Mouse (Mus musculus) cerebellum, adult (tissue): ENCODE results near the gene Rxfp4.
"Not testable (repeated sequence)": the region's sequence is repeated elsewhere in the genome, so short reads cannot be mapped to it uniquely, and the experiment has no call there.

Experiments used
- ATAC-seq: cut with Nextera tagmentation; 2 replicates; pipeline ENCODE4 v1.9.2; 2017; ENCODE audit warnings: mild to moderate bottlenecking, moderate library complexity, mixed read lengths; ENCODE audit not compliant: insufficient number of reproducible peaks, low FRiP score, low TSS enrichment

Gene Rxfp4

DNA sequence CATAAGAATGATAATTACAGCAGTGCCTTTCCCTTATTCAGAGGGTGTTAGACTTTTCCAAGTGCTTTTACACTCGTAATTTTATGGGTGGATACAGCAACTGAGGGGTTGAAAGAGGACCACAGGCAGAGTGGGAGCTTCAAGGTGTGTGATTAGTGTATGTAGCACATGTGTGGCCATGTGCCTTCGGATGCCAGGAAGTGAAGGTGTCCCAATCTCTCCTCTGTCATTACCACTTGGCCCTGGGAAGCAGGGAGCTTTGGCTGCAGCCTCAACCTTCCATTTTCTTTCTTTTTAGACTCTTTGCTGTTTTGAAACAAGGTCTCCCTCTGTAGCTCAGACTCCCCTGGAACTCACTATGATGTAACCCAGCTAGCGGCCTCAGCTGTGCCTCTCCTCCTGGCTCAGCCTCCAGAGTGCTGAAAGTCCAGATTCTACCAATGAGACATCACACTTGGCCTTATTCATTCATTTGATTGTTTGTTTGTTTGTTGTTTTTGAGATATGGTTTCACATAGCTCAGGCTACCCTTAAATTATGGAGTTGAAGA lies 35.9 kb downstream of the Rxfp4 start:
- ATAC-seq: no peak

DNA sequence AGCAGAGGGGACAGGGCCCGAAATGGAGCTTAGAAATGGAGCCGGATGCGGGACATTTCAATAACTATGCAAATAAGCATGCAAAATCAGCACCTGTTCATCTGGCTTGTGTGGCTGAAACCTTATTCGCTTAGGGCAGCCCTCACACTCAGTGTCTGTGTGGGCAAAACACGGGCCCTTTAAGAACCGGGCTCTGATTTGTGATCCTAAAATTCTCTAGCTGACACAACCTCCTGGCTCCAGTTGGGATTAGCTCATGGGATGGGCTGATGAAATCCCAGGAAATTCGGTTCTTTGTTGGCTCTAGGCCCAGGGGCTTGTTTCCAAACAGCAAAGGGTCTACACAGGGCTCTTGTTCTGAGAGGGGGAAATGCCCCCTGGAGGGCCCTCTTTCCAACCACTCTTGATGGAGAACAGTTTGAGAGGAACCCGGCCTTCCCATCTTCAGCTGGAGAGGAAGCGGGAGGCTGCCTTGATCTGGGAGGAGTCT lies 37.0 kb downstream of the Rxfp4 start:
- peak; percentile 71; the same call in 1 of the 2 replicates for ATAC-seq

DNA sequence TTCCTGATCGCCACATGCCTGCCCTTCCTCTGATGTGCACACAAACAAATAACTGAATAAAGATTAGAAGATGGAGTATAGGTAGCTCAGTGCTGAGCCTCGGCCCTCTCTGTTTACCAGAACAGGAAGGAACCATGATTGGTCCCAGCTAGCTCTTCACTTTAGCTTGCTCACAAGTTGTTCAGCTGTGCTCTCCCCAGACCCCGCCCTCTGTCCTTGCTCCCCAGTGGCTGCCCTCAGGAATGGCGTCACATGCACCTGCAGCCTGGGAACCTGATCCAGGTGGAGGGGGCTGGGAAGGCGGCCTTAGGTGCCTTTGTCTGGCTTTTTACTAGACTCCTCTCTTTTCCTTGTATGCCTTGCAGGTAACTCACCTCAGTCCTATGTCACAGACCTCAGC lies 37.8 kb downstream of the Rxfp4 start:
- no peak; the same call in 1 of the 2 replicates for ATAC-seq

DNA sequence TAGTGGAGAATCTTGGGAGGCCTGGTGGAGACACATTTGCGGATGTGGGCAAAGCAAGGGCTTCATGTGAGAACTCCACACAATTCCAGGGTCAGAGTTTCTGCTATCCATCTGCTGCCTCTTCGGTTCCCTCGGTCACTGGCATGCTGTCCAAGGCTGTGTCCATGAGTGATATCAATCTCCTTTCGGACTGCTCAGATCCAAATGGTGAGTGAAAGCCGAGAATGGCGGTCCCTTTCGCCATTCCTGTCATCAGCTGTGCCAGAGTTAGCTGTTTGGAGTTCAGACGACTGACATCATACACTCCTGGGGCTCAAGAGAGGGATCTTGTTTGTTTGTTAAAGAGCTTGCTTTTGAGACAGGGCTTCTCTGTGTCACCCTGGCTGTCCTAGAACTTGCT lies 38.5 kb downstream of the Rxfp4 start:
- no peak for ATAC-seq

DNA sequence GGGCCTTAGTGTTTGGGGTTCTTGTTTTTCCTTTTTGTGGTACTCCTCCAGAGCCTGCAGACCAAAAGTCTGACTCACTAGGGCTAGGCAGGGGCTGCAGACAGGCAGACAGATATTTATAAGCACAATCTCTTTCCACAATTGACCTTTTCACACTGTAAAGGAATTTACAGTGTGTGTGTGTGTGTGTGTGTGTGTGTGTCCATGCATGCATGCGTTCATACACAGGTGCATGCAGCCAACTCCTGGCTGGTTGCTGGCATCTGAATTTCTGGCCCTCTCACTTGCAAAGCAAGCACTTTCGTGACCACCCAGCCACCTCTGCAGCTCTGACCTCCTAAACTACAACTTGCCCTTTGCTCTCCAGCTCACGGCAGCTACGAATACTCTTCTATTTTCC lies 43.9 kb downstream of the Rxfp4 start:
- no peak for ATAC-seq

DNA sequence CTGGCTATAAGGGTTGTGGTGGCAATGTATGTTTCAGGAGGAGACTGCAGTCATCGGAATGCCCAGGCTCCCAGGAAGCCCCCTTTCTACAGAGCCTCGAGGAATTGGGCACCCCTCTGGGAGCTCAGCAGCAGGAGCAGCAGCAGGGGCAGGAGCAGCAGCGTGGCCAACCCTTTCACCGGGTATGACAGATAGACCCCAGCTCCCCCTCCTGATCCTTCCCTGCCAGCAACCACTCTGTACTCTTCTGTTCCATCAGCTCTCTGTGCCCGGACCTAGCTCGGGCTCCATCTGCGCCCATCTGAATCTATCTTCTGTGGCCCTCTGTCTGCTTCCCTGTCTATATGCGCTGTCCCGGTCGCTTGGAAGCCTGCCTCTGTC lies 45.2 kb downstream of the Rxfp4 start:
- ATAC-seq: peak; percentile 51; the same call in 1 of the 2 replicates

DNA sequence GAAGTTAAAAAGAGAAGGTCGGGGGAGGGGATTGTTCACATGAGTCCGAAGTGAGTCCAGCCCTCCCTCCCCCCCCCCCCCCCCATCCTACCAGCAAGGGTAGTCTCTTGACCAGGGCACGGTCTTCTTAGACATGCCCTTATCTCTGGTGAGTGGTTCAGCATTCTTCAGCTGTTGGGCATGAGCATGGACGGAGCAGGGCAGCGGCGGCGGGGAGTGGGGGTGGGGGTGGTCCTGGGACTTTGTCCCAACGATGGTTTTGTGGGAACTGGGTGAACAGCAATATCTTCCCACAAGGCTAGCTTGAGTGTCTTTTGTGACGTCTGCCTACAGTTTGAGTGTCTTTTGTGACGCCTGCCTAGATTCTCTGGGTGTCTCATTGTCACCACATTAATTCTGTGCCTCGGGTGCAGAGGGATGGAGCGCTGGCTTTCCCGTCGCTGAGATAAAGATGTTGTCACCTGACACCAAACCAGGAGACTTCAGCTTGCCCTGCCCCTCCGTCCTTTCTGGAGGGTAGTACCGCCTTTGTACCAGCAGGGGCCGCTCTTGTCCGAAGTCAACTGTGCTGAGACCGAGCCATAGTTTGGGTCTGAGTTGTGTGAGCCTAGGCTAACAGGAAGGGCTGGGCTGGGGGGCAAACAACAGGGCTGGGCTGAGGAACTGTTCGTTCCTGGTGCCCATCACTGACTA lies 45.7 kb downstream of the Rxfp4 start:
- peak; percentile 90 for ATAC-seq

DNA sequence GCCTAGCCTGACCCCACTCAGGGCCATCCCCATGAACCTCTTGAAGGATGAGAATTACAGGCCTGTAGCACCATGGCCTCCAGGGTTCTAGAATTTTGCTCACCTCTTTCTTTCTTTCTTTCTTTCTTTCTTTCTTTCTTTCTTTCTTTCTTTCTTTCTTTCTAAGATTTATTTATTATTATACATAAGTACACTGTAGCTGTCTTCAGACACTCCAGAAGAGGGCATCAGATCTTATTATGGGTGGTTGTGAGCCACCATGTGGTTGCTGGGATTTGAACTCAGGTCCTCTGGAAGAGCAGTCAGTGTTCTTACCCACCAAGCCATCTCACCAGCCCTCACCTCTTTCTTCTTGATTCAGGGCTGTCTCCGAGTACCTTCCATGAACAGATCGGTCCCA lies 47.3 kb downstream of the Rxfp4 start, which contains the start of gene Arhgef2:
Gene Arhgef2, plus strand, starts transcription at position 301 of the 400 bp plus-strand sequence.
- ATAC-seq: not testable (repeated sequence)

GRCm38 (mm10) chr3:88604863-88605262 lies 48.1 kb downstream of the Rxfp4 start:
- no peak for ATAC-seq

- ATAC-seq: no peak
Measured at GRCm38 (mm10) chr3:88603714-88604161, 49.2 kb downstream of the Rxfp4 start.

DNA sequence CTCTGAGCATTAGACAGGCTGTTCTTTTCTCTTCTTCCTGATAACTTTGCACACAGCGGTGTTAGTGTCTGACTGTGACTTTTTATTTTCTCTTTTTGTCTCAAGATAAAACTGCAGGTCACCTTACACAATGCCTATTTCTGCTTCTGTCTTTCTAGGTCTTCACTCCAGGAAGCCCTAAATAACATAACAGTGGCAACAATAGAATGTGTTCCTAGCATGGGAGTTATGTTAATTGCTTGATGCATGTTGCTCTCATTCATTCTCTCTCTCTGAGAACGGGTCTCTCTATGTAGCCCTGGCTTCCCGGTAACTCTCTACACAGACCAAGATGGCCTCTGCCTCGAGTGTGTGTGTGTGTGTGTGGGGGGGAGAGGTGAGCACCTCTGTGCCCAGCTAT lies 50.5 kb downstream of the Rxfp4 start:
- no peak for ATAC-seq
